Mouse (Mus musculus) E14TG2a.4 (cell line): ENCODE measurements around the gene Ints4.

Experiments
- CTCF ChIP-seq: conservative IDR thresholded peaks from 2 replicates; pipeline ENCODE4 v1.5.1; 2014; ENCODE audit warnings: low read length
- NANOG ChIP-seq: IDR thresholded peaks from 2 replicates; pipeline ENCODE4 v1.6.1; 2014; ENCODE audit warnings: borderline replicate concordance, low read length, mixed read lengths

GRCm38 (mm10) chr7:97434517-97434916 lies 46.2 kb upstream of the Ints4 start:
- TF ChIP-seq CTCF (no peak), NANOG (no peak)
